Mouse (Mus musculus) T-cell, adult 2 months (primary cell): ENCODE data around the gene Nrp1.

ENCODE experiments used
- DNase-seq: peaks from one replicate; pipeline ENCODE4 v3.0.0; 2022; ENCODE audit warnings: low spot score

Nrp1 gene

GRCm38 (mm10) chr8:128358406-128358755, at the start of gene Nrp1:
Gene Nrp1, plus strand, starts transcription at chr8:128358604.
- peak; percentile 39 for DNase-seq

- DNase-seq, result peak; percentile 1
Measured at GRCm38 (mm10) chr8:128320797-128321196, 37.6 kb upstream of the Nrp1 start.

- DNase-seq, result no peak
Measured at GRCm38 (mm10) chr8:128327281-128327680, 31.1 kb upstream of the Nrp1 start.

- DNase-seq, result no peak
Measured at GRCm38 (mm10) chr8:128327922-128328321, 30.5 kb upstream of the Nrp1 start.

GRCm38 (mm10) chr8:128329502-128329901, 28.9 kb upstream of the Nrp1 start:
- no peak for DNase-seq

GRCm38 (mm10) chr8:128335976-128336375, 22.4 kb upstream of the Nrp1 start:
- DNase-seq, result no peak

GRCm38 (mm10) chr8:128338951-128339350, 19.5 kb upstream of the Nrp1 start:
- DNase-seq, result no peak

- DNase-seq, result no peak
Measured at GRCm38 (mm10) chr8:128339521-128339920, 18.9 kb upstream of the Nrp1 start.

GRCm38 (mm10) chr8:128350405-128350804, 8.0 kb upstream of the Nrp1 start:
- no peak for DNase-seq

- no peak for DNase-seq
Measured at GRCm38 (mm10) chr8:128351211-128351610, 7.2 kb upstream of the Nrp1 start.

- no peak for DNase-seq
Measured at GRCm38 (mm10) chr8:128352821-128353220, 5.6 kb upstream of the Nrp1 start.

- no peak for DNase-seq
Measured at GRCm38 (mm10) chr8:128353999-128354398, 4.4 kb upstream of the Nrp1 start.

- no peak for DNase-seq
Measured at GRCm38 (mm10) chr8:128355091-128355490, 3.3 kb upstream of the Nrp1 start.

- no peak for DNase-seq
Measured at GRCm38 (mm10) chr8:128356170-128356569, 2.2 kb upstream of the Nrp1 start.

GRCm38 (mm10) chr8:128356796-128357539, 1.4 kb upstream of the Nrp1 start:
- no peak for DNase-seq

- no peak for DNase-seq
Measured at GRCm38 (mm10) chr8:128357540-128358405, 631 bp upstream of the Nrp1 start.

- DNase-seq, result no peak
Measured at GRCm38 (mm10) chr8:128358756-128359520, 534 bp downstream of the Nrp1 start.

- DNase-seq, result peak; percentile 25
Measured at GRCm38 (mm10) chr8:128359521-128360318, 1.3 kb downstream of the Nrp1 start.

GRCm38 (mm10) chr8:128361343-128361870, 3.0 kb downstream of the Nrp1 start:
- no peak for DNase-seq

- peak; percentile 69 for DNase-seq
Measured at GRCm38 (mm10) chr8:128362940-128363595, 4.7 kb downstream of the Nrp1 start.

- DNase-seq, result no peak
Measured at GRCm38 (mm10) chr8:128370496-128370895, 12.1 kb downstream of the Nrp1 start.
